ENCODE assay signal across 17 mouse cellular contexts in genomic region chr11:17082086-17082485, GRCm38 (mm10).
"Had no signal": no experiment of that assay in that cellular context is flagged by ENCODE, and none has a peak within 500 bp of the region (broad histone marks: within the 10 kb centered on the region; RNA-seq: fewer than 3 reads in every experiment).

No protein-coding gene starts in this region.

- H3K9me3 ChIP-seq: midbrain, embryonic 10.5 days; midbrain, embryonic 12.5 days; neural tube, embryonic 13.5 days; neural tube, embryonic 15.5 days; stomach, embryonic 15.5 days had no signal

- DNase-seq: lung, adult 18-20 months; lung, embryonic 14.5 days; lung, postnatal 10 days; lung, postnatal 4 days; midbrain, embryonic 14.5 days; retina, postnatal 1 day; right cerebral cortex, adult 18-20 months; thymus, adult 2 months; thymus, postnatal 25 days; thymus, postnatal 4 days had no signal

- H3K36me3 ChIP-seq: midbrain, embryonic 10.5 days; stomach, embryonic 15.5 days had no signal

- H3K27me3 ChIP-seq: midbrain, embryonic 12.5 days; neural tube, embryonic 13.5 days; neural tube, embryonic 15.5 days; stomach, embryonic 15.5 days had no signal

- H3K9ac ChIP-seq: lung, embryonic 14.5 days; midbrain, embryonic 12.5 days; neural tube, embryonic 13.5 days; neural tube, embryonic 15.5 days; stomach, embryonic 15.5 days had no signal

- H3K4me3 ChIP-seq: midbrain, embryonic 10.5 days; midbrain, embryonic 12.5 days; myocyte; neural tube, embryonic 13.5 days; neural tube, embryonic 15.5 days; stomach, embryonic 15.5 days had no signal

- H3K27ac ChIP-seq: midbrain, embryonic 10.5 days; midbrain, embryonic 12.5 days; neural tube, embryonic 13.5 days; neural tube, embryonic 15.5 days; stomach, embryonic 15.5 days; stomach, postnatal 0 days had no signal

- H3K4me1 ChIP-seq: midbrain, embryonic 10.5 days; midbrain, embryonic 12.5 days; neural tube, embryonic 13.5 days; stomach, embryonic 15.5 days had no signal
